Mouse (Mus musculus): Measurements from ENCODE around the gene Sprtn. TPM values are rescaled to one million over a fixed set of nuclear protein-coding genes. Genes with fewer than 3 reads are reported as not detected.
A peak's percentile ranks its signal among the peaks of the same experiment; 100 is the strongest.

Sprtn gene
- total RNA-seq (2014; rRNA removed), result 13.0 and 16.0 TPM in 2 replicates
- 5.1 and 6.0 TPM in 2 replicates for polyA plus RNA-seq (2015; fragmentation: Nextera tagmentation; extraction: Ambion mirVana)

DNA sequence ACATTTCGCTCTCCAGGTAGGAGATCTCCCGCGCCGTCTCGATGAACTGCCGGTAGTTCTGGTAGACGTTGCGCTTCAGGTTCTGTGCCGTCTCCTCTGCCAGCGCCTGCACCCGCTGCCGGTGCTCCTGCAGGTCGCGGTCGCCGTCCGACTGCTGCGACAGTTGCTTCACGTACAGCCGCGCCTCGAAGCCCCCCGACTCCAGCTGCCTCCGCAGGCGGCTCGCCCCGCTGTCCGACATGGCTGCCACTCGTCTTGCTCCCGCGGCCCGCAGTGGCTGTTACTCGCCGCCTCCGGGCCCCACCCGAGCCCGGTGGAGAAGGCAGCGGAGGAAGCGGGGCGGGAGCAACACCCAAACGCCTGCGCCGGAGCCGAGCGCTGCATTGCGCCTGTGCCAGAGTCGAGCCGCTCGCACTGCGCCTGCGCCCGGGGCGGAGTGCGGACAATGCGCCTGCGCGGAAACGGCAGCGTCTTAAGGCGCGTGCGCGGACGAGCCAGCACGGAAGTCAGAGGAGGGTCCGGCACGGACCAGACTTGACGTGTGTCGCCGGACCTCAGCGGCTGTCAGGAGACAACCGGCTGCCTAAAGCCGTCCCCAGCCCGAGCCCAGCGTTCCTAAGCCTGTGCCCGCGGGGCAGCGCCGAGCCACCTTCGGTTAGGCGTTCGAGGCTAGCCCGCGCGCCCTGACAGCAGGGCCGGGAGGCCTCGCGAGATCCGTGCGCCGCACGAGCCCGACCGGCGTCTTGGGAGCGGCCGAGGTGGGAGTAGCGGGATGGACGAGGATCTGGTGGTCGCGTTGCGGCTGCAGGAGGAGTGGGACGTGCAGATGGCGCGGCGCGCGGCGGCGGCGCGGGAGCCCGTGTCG, at the start of gene Sprtn, which contains the start of gene Exoc8:
Gene Sprtn (plus strand): TSS at position 501 of the 865 bp plus-strand sequence.
Gene Exoc8 (minus strand): TSS at position 320 of the 865 bp plus-strand sequence.
- Histone ChIP-seq H3K27ac (ENCODE audit: low read depth, low read length) (peak within 1 kb of the TSS; percentile 90), H3K27me3 (ENCODE audit: insufficient read depth, low read length) (no peaks in the 10 kb centered on the region), H3K9ac (peak within 1 kb of the TSS; percentile 82), H3K4me3 (ENCODE audit: low read depth, low read length) (peak within 1 kb of the TSS; percentile 95), H3K9me3 (ENCODE audit: low read length) (no peaks in the 10 kb centered on the region), H3K4me1 (ENCODE audit: insufficient read depth) (peaks cover 5% of the 10 kb centered on the region; the same call in 1 of the 2 replicates), H3K36me3 (ENCODE audit: insufficient read depth) (peaks cover 44% of the 10 kb centered on the region), H3K4me2 (ENCODE audit: low read depth) (peak within 1 kb of the TSS; percentile 91)
- peak; percentile 12; the same call in 1 of the 2 replicates for TF ChIP-seq CTCF (IDR thresholded peaks at IDR 0.05; ENCODE audit: low read depth)
- DNase-seq (peak; percentile 99), ATAC-seq (peak; percentile 92)
- under 1% methylated on average over 113 of the region's 114 CpGs for WGBS

- DNase-seq (no peak), ATAC-seq (no peak)
- Histone ChIP-seq H3K36me3 (ENCODE audit: insufficient read depth) (peaks cover 40% of the 10 kb centered on the region), H3K9me3 (ENCODE audit: low read length) (peaks cover 15% of the 10 kb centered on the region; the same call in 1 of the 2 replicates), H3K27ac (ENCODE audit: low read depth, low read length) (no peak overlapping the region), H3K27me3 (ENCODE audit: insufficient read depth, low read length) (no peaks in the 10 kb centered on the region), H3K9ac (no peak overlapping the region), H3K4me2 (ENCODE audit: low read depth) (no peak overlapping the region), H3K4me3 (ENCODE audit: low read depth, low read length) (no peak overlapping the region), H3K4me1 (ENCODE audit: insufficient read depth) (no peaks in the 10 kb centered on the region)
- 100% methylated on average over 1 of the region's 1 CpGs for WGBS
- no peak for TF ChIP-seq CTCF (IDR thresholded peaks at IDR 0.05; ENCODE audit: low read depth)
Observed at GRCm38 (mm10) chr8:124853511-124853910, 44.2 kb upstream of the Sprtn start.

DNA sequence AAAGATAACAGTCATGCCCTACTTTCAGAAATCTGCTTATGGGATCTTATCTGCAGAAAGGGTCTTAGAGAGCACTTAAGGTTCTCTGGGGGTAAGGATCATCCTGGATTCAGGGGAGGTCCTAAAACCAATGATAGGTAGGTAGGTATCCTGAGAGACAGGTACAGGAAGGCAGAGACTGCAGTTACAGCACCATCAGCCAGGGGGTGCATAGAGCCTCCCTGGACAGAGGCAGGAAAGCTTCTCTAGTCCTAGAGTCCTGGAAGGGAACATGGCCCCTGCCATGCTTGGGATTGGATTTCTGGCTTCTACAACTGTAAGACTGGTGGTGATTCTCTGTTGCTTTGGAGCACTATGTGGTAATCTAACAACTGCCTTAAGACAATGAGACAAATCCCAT, 38.2 kb upstream of the Sprtn start:
- Histone ChIP-seq H3K9ac (no peak overlapping the region), H3K27ac (ENCODE audit: low read depth, low read length) (no peak overlapping the region), H3K9me3 (ENCODE audit: low read length) (no peaks in the 10 kb centered on the region), H3K36me3 (ENCODE audit: insufficient read depth) (peaks cover 44% of the 10 kb centered on the region), H3K4me3 (ENCODE audit: low read depth, low read length) (no peak overlapping the region), H3K4me1 (ENCODE audit: insufficient read depth) (peaks cover 6% of the 10 kb centered on the region; the same call in 1 of the 2 replicates), H3K4me2 (ENCODE audit: low read depth) (no peak overlapping the region), H3K27me3 (ENCODE audit: insufficient read depth, low read length) (no peaks in the 10 kb centered on the region)
- peak; percentile 39 for TF ChIP-seq CTCF (IDR thresholded peaks at IDR 0.05; ENCODE audit: low read depth)
- DNase-seq, result no peak
- ATAC-seq, result no peak

DNA sequence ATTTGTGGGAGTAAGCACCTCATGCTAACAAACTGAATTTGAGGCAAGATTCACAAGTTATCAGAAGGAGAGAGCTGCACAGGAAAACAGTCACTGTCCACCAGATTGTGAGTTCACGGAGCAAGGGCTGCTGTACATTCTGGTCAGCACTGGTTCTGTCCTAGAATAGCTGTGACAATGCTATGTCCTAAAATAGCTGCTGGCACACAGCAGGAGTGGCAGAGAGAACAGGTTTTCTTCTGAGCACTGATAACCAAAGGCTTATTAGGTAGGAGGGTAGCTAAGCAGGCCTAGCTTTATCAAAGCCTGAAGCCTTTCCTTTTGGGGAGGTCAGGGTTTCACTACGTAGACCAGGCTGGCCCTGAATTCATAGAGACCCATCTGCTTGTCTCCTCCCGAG, 37.5 kb upstream of the Sprtn start:
- Histone ChIP-seq H3K27me3 (ENCODE audit: insufficient read depth, low read length) (no peaks in the 10 kb centered on the region), H3K4me1 (ENCODE audit: insufficient read depth) (peaks cover 6% of the 10 kb centered on the region; the same call in 1 of the 2 replicates), H3K36me3 (ENCODE audit: insufficient read depth) (peaks cover 37% of the 10 kb centered on the region), H3K9ac (no peak overlapping the region), H3K4me3 (ENCODE audit: low read depth, low read length) (no peak overlapping the region), H3K9me3 (ENCODE audit: low read length) (no peaks in the 10 kb centered on the region), H3K4me2 (ENCODE audit: low read depth) (no peak overlapping the region), H3K27ac (ENCODE audit: low read depth, low read length) (no peak overlapping the region)
- DNase-seq, result no peak
- 95% methylated on average over 3 of the region's 3 CpGs for WGBS
- TF ChIP-seq CTCF (IDR thresholded peaks at IDR 0.05; ENCODE audit: low read depth), result no peak
- no peak for ATAC-seq

DNA sequence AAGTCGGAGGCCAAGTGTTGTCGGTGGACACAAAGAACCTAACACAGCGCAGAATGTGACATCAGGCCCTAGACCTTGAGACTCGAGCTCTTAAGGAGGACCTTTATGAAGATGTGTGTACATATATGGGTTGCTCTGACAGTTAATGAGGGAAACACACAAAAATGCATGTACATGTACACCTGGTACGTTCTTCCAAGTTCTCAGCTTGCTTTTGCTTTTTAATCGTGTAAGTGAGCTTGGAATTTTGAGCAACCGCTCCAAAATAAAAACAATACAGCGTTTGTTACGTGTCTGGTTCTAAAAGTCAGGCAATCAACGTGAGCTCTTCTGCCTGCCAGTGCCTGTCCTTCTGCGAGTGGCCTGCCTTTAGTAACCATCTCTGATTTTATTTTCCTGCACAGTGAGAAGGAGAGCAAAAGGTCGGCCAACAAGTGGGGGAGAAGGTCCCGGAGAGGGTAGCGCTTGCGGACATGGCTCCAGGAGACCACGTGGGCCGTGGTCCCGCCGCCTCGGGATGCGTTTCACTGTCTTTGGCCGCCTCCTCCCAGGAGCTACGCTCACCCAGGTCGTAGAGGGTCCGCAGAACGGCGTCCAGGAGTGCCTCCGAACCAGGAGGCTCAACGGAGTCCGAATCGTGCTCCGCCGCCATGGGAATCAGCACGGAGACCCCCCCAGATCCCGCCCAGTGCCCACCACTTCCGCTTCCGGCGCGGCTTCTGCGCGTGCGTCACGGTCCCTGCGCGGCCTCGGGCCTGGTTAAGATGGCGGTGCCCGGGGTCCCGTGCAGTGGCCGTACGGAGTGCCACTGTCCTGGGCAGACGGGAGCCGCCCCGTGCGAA, 35.1 kb upstream of the Sprtn start, which contains the start of the genes Gnpat and 2810004N23Rik:
Gene Gnpat (plus strand): TSS at position 713 of the 842 bp plus-strand sequence.
Gene 2810004N23Rik (minus strand): TSS at position 800 of the 842 bp plus-strand sequence.
- H3K36me3 ChIP-seq (ENCODE audit: insufficient read depth), result peaks cover 17% of the 10 kb centered on the region; the same call in 1 of the 2 replicates
- peak within 1 kb of the TSS; percentile 77 for H3K4me2 ChIP-seq (ENCODE audit: low read depth)
- DNase-seq (peak; percentile 96), ATAC-seq (peak; percentile 99)
- TF ChIP-seq CTCF (IDR thresholded peaks at IDR 0.05; ENCODE audit: low read depth), result no peak
- H3K9ac ChIP-seq, result peak within 1 kb of the TSS; percentile 85
- peak within 1 kb of the TSS; percentile 91 for H3K27ac ChIP-seq (ENCODE audit: low read depth, low read length)
- WGBS, result 1% methylated on average over 55 of the region's 55 CpGs
- H3K9me3 ChIP-seq (ENCODE audit: low read length), result no peaks in the 10 kb centered on the region
- H3K27me3 ChIP-seq (ENCODE audit: insufficient read depth, low read length), result no peaks in the 10 kb centered on the region
- peak within 1 kb of the TSS; percentile 96 for H3K4me3 ChIP-seq (ENCODE audit: low read depth, low read length)
- peaks cover 6% of the 10 kb centered on the region; the same call in 1 of the 2 replicates for H3K4me1 ChIP-seq (ENCODE audit: insufficient read depth)

DNA sequence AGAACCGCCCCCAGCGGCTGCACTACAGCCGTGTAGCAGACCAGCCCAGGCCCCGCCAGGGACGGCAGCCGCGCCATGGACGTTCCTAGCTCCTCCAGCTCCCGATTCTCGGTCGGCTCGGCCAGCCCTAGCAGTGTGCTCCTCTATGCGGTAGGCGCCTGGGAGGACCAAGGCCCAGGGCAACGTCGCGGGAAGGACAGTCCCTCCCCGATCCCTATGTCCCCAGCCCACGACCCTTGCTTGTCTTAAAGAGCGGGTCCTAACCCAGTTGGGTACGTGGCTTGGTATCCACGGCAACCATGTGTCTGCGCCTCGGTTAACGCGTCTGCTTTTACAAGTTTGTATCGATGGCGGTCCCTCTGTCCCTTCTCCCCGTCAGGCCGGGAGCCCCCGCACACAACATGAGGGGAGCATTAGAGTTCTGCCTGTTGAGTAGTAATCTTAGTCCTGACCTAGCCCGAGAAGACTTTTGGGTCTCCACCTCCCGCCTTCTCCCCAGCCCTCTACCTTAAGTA, 34.5 kb upstream of the Sprtn start:
- ATAC-seq, result peak; percentile 85
- peak overlapping the region; percentile 77 for H3K4me2 ChIP-seq (ENCODE audit: low read depth)
- peak overlapping the region; percentile 85 for H3K9ac ChIP-seq
- WGBS, result under 1% methylated on average over 33 of the region's 33 CpGs
- H3K27ac ChIP-seq (ENCODE audit: low read depth, low read length), result peak overlapping the region; percentile 91
- peaks cover 6% of the 10 kb centered on the region; the same call in 1 of the 2 replicates for H3K4me1 ChIP-seq (ENCODE audit: insufficient read depth)
- no peak for DNase-seq
- peak overlapping the region; percentile 96 for H3K4me3 ChIP-seq (ENCODE audit: low read depth, low read length)
- peaks cover 13% of the 10 kb centered on the region; the same call in 1 of the 2 replicates for H3K36me3 ChIP-seq (ENCODE audit: insufficient read depth)
- no peaks in the 10 kb centered on the region for H3K9me3 ChIP-seq (ENCODE audit: low read length)
- H3K27me3 ChIP-seq (ENCODE audit: insufficient read depth, low read length), result no peaks in the 10 kb centered on the region
- no peak for TF ChIP-seq CTCF (IDR thresholded peaks at IDR 0.05; ENCODE audit: low read depth)
